In genomic region chr3:68160760-68161159, GRCm38 (mm10) we compare ENCODE assay signal across 34 mouse cellular contexts.
DNase-seq lines count a peak whose midpoint lies in the region; ATAC-seq lines count a peak whose summit lies in the region.
"Had no signal": no experiment of that assay in that cellular context is flagged by ENCODE, and none has a peak within 500 bp of the region (broad histone marks: within the 10 kb centered on the region; RNA-seq: fewer than 3 reads in every experiment).

No protein-coding gene starts in this region.

- DNase-seq in heart, adult 8-10 months (ENCODE audit: low spot score) = no peak
- DNase-seq in c-Kit-positive CD71-negative TER-119-negative erythroid progenitor cells, embryonic 14.5 days (ENCODE audit: low read depth) = peak; percentile 0
- no peak for DNase-seq in liver, embryonic 13.5 days
- DNase-seq in adrenal gland, postnatal 25 days = no peak
- DNase-seq: adrenal gland, adult 2 months; cerebellum, adult 11 months; cerebellum, adult 9-11 months; gastrocnemius, adult 2 months; heart, postnatal 4 days; kidney, adult 18-20 months; kidney, postnatal 36 days; lung, adult 18-20 months; right cerebral cortex, postnatal 4 days; thymus, adult 2 months; thymus, postnatal 4 days had no signal

- H3K9me3 ChIP-seq in heart, embryonic 15.5 days (replicated peaks) = no peaks in the 10 kb centered on the region
- no peaks in the 10 kb centered on the region for H3K9me3 ChIP-seq in liver, embryonic 13.5 days (replicated peaks)
- H3K9me3 ChIP-seq in forebrain, embryonic 12.5 days = no peaks in the 10 kb centered on the region
- H3K9me3 ChIP-seq: embryonic facial prominence, embryonic 13.5 days; forebrain, embryonic 10.5 days; heart, embryonic 10.5 days; hindbrain, embryonic 15.5 days; kidney, embryonic 15.5 days; limb, embryonic 13.5 days; midbrain, embryonic 12.5 days; neural tube, embryonic 12.5 days had no signal

- 0 out of 2 replicates have a peak, but pooled peaks have one; percentile 31 for ATAC-seq in heart, embryonic 15.5 days (replicated peaks; ENCODE audit: insufficient number of reproducible peaks, insufficient read depth, low FRiP score, low read depth)
- ATAC-seq in liver, embryonic 13.5 days (ENCODE audit: low read depth) = peak; percentile 41; the same call in 1 of the 2 replicates
- peak; percentile 100 for ATAC-seq in megakaryocyte-erythroid progenitor cell, adult 5-6 weeks (replicated peaks; ENCODE audit: low FRiP score, low TSS enrichment, poor library complexity, severe bottlenecking)
- ATAC-seq in forebrain, embryonic 12.5 days (ENCODE audit: low FRiP score) = no peak
- ATAC-seq: activated CD4-positive, CD25-positive, alpha-beta regulatory T cell, adult 4 months; CD4-positive, CD25-positive, alpha-beta regulatory T cell, adult 4 months; forebrain, embryonic 16.5 days; inflammation-experienced regulatory T-cells, adult 6 months; lung, postnatal 0 days had no signal

- no peaks in the 10 kb centered on the region for H3K36me3 ChIP-seq in heart, embryonic 15.5 days
- no peaks in the 10 kb centered on the region for H3K36me3 ChIP-seq in liver, embryonic 13.5 days
- H3K36me3 ChIP-seq in forebrain, embryonic 12.5 days (replicated peaks) = no peaks in the 10 kb centered on the region
- H3K36me3 ChIP-seq: embryonic facial prominence, embryonic 13.5 days; forebrain, embryonic 10.5 days; heart, embryonic 10.5 days; hindbrain, embryonic 15.5 days; kidney, embryonic 15.5 days; limb, embryonic 13.5 days; midbrain, embryonic 12.5 days; neural tube, embryonic 12.5 days had no signal

- H3K27me3 ChIP-seq in heart, embryonic 15.5 days = no peaks in the 10 kb centered on the region
- no peaks in the 10 kb centered on the region for H3K27me3 ChIP-seq in liver, embryonic 13.5 days
- H3K27me3 ChIP-seq in forebrain, embryonic 12.5 days = no peaks in the 10 kb centered on the region
- H3K27me3 ChIP-seq: embryonic facial prominence, embryonic 13.5 days; hindbrain, embryonic 15.5 days; kidney, embryonic 15.5 days; midbrain, embryonic 12.5 days; neural tube, embryonic 12.5 days had no signal

- no peak overlapping the region for H3K4me3 ChIP-seq in heart, embryonic 15.5 days
- no peak overlapping the region for H3K4me3 ChIP-seq in liver, embryonic 13.5 days (replicated peaks)
- no peak overlapping the region for H3K4me3 ChIP-seq in forebrain, embryonic 12.5 days (replicated peaks)
- H3K4me3 ChIP-seq: embryonic facial prominence, embryonic 13.5 days; forebrain, embryonic 10.5 days; gastrocnemius, adult 2 months; heart, embryonic 10.5 days; hindbrain, embryonic 15.5 days; kidney, embryonic 15.5 days; layer of hippocampus, adult 2 months; limb, embryonic 13.5 days; midbrain, embryonic 12.5 days; myocyte; neural tube, embryonic 12.5 days had no signal

- no peaks in the 10 kb centered on the region for H3K4me1 ChIP-seq in heart, embryonic 15.5 days (replicated peaks)
- no peaks in the 10 kb centered on the region for H3K4me1 ChIP-seq in liver, embryonic 13.5 days (replicated peaks)
- H3K4me1 ChIP-seq in forebrain, embryonic 12.5 days = no peaks in the 10 kb centered on the region
- H3K4me1 ChIP-seq: embryonic facial prominence, embryonic 13.5 days; heart, embryonic 10.5 days; kidney, embryonic 15.5 days; midbrain, embryonic 12.5 days; neural tube, embryonic 12.5 days had no signal

- WGBS in heart, embryonic 15.5 days = 47% methylated on average over 3 of the region's 3 CpGs
- WGBS in liver, embryonic 13.5 days (ENCODE audit: insufficient replicate concordance) = 13% methylated on average over 3 of the region's 3 CpGs
- 77% methylated on average over 3 of the region's 3 CpGs for WGBS in forebrain, embryonic 12.5 days

- no peak overlapping the region for H3K27ac ChIP-seq in heart, embryonic 15.5 days
- H3K27ac ChIP-seq in liver, embryonic 13.5 days = no peak overlapping the region
- no peak overlapping the region for H3K27ac ChIP-seq in forebrain, embryonic 12.5 days
- H3K27ac ChIP-seq: embryonic facial prominence, embryonic 13.5 days; forebrain, embryonic 10.5 days; gastrocnemius, adult 2 months; heart, embryonic 10.5 days; hindbrain, embryonic 15.5 days; kidney, embryonic 15.5 days; layer of hippocampus, adult 2 months; limb, embryonic 13.5 days; midbrain, embryonic 12.5 days; neural tube, embryonic 12.5 days; stomach, postnatal 0 days had no signal

- H3K4me2 ChIP-seq in heart, embryonic 15.5 days = no peak overlapping the region
- no peak overlapping the region for H3K4me2 ChIP-seq in liver, embryonic 13.5 days
- no peak overlapping the region for H3K4me2 ChIP-seq in forebrain, embryonic 12.5 days
- H3K4me2 ChIP-seq: embryonic facial prominence, embryonic 13.5 days; hindbrain, embryonic 15.5 days; kidney, embryonic 15.5 days; limb, embryonic 13.5 days; midbrain, embryonic 12.5 days; neural tube, embryonic 12.5 days had no signal

- H3K9ac ChIP-seq in heart, embryonic 15.5 days = no peak overlapping the region
- no peak overlapping the region for H3K9ac ChIP-seq in liver, embryonic 13.5 days
- H3K9ac ChIP-seq in forebrain, embryonic 12.5 days = no peak overlapping the region
- H3K9ac ChIP-seq: embryonic facial prominence, embryonic 13.5 days; hindbrain, embryonic 15.5 days; kidney, embryonic 15.5 days; limb, embryonic 13.5 days; midbrain, embryonic 12.5 days; neural tube, embryonic 12.5 days had no signal
